Mouse (Mus musculus): ENCODE measurements around the gene Gm20547.

- TF ChIP-seq POLR2A (IDR thresholded peaks at IDR 0.05; ENCODE audit: insufficient read length, low read depth) (no peak), E2F4 (IDR thresholded peaks at IDR 0.05; ENCODE audit: insufficient read depth) (no peak), POLR2AphosphoS2 (IDR thresholded peaks at IDR 0.05; ENCODE audit: insufficient read length, low read depth) (no peak), MAX (IDR thresholded peaks at IDR 0.05; ENCODE audit: low read depth) (no peak), MYOD1 (IDR thresholded peaks at IDR 0.05; ENCODE audit: control insufficient read depth in 1 of 3, insufficient read length in 2 of 3, low read depth in 2 of 3) (no peak), CEBPB (IDR thresholded peaks at IDR 0.05; ENCODE audit: insufficient read depth, poor library complexity, severe bottlenecking) (no peak), USF1 (IDR thresholded peaks at IDR 0.05; ENCODE audit: low read depth) (no peak), TCF12 (IDR thresholded peaks at IDR 0.05; ENCODE audit: insufficient read depth, poor library complexity, severe bottlenecking) (no peak), TCF3 (IDR thresholded peaks at IDR 0.05; ENCODE audit: insufficient read length, low read depth) (no peak)
Observed at GRCm38 (mm10) chr17:34881166-34881565, 676 bp downstream of the Gm20547 start.
